Mouse (Mus musculus) layer of hippocampus, adult 11-12 months (tissue): Measurements from ENCODE around the gene Fli1.

Experiments used
- DNase-seq: peaks from one replicate; pipeline ENCODE4 v3.0.0; 2022; ENCODE audit warnings: low spot score

The Fli1 gene

GRCm38 (mm10) chr9:32502256-32503010, 40.2 kb downstream of the Fli1 start:
- DNase-seq, result no peak

- DNase-seq, result peak; percentile 60
These were observed 41.8 kb downstream of the Fli1 start for GRCm38 (mm10) chr9:32500886-32501285.

- DNase-seq, result no peak
These were observed 42.6 kb downstream of the Fli1 start for GRCm38 (mm10) chr9:32500063-32500462.

- DNase-seq, result no peak
These were observed 43.2 kb downstream of the Fli1 start for GRCm38 (mm10) chr9:32499469-32499868.

GRCm38 (mm10) chr9:32495643-32495997, 47.0 kb downstream of the Fli1 start:
- DNase-seq, result no peak

- no peak for DNase-seq
These were observed 47.6 kb downstream of the Fli1 start for GRCm38 (mm10) chr9:32494891-32495642.

- no peak for DNase-seq
These were observed 48.9 kb downstream of the Fli1 start for GRCm38 (mm10) chr9:32493588-32494423.

- no peak for DNase-seq
These were observed 49.9 kb downstream of the Fli1 start for GRCm38 (mm10) chr9:32492753-32493152.

GRCm38 (mm10) chr9:32491484-32491883, 51.2 kb downstream of the Fli1 start:
- no peak for DNase-seq

GRCm38 (mm10) chr9:32489794-32490358, 52.8 kb downstream of the Fli1 start:
- DNase-seq, result no peak

GRCm38 (mm10) chr9:32489315-32489714, 53.3 kb downstream of the Fli1 start:
- no peak for DNase-seq

- DNase-seq, result no peak
These were observed 54.0 kb downstream of the Fli1 start for GRCm38 (mm10) chr9:32488627-32489026.

GRCm38 (mm10) chr9:32487823-32488222, 54.8 kb downstream of the Fli1 start:
- no peak for DNase-seq

GRCm38 (mm10) chr9:32487401-32487800, 55.3 kb downstream of the Fli1 start:
- no peak for DNase-seq

GRCm38 (mm10) chr9:32480418-32480817, 62.2 kb downstream of the Fli1 start:
- DNase-seq, result no peak

GRCm38 (mm10) chr9:32478799-32479198, 63.9 kb downstream of the Fli1 start:
- DNase-seq, result no peak

GRCm38 (mm10) chr9:32478087-32478486, 64.6 kb downstream of the Fli1 start:
- no peak for DNase-seq

- no peak for DNase-seq
These were observed 66.1 kb downstream of the Fli1 start for GRCm38 (mm10) chr9:32476604-32477003.

- DNase-seq, result peak; percentile 26
These were observed 67.9 kb downstream of the Fli1 start for GRCm38 (mm10) chr9:32474621-32475390.

- no peak for DNase-seq
These were observed 70.3 kb downstream of the Fli1 start for GRCm38 (mm10) chr9:32472346-32472745.

GRCm38 (mm10) chr9:32469123-32469751, 73.4 kb downstream of the Fli1 start:
- no peak for DNase-seq
